Mouse (Mus musculus): ENCODE data around the gene Rtl9.

Gene Rtl9

GRCm38 (mm10) chrX:143099044-143099754, at the start of gene Rtl9:
TSS of gene Rtl9 (plus strand) at chrX:143099594.
- peak; percentile 3 for DNase-seq

GRCm38 (mm10) chrX:143051478-143051877, 47.9 kb upstream of the Rtl9 start:
- peak; percentile 9 for DNase-seq

- no peak for DNase-seq
Measured at GRCm38 (mm10) chrX:143051921-143052320, 47.5 kb upstream of the Rtl9 start.

- DNase-seq, result peak; percentile 66
Measured at GRCm38 (mm10) chrX:143058829-143059228, 40.6 kb upstream of the Rtl9 start.

GRCm38 (mm10) chrX:143062641-143063355, 36.6 kb upstream of the Rtl9 start:
- no peak for DNase-seq

- DNase-seq, result no peak
Measured at GRCm38 (mm10) chrX:143063780-143064179, 35.6 kb upstream of the Rtl9 start.

GRCm38 (mm10) chrX:143064288-143064687, 35.1 kb upstream of the Rtl9 start:
- no peak for DNase-seq

- no peak for DNase-seq
Measured at GRCm38 (mm10) chrX:143066320-143067114, 32.9 kb upstream of the Rtl9 start.

- DNase-seq, result no peak
Measured at GRCm38 (mm10) chrX:143067115-143067514, 32.3 kb upstream of the Rtl9 start.

- DNase-seq, result no peak
Measured at GRCm38 (mm10) chrX:143067576-143067975, 31.8 kb upstream of the Rtl9 start.

GRCm38 (mm10) chrX:143080458-143081336, 18.7 kb upstream of the Rtl9 start:
- DNase-seq, result no peak

GRCm38 (mm10) chrX:143082732-143083131, 16.7 kb upstream of the Rtl9 start:
- DNase-seq, result no peak

- no peak for DNase-seq
Measured at GRCm38 (mm10) chrX:143088225-143088624, 11.2 kb upstream of the Rtl9 start.

- DNase-seq, result no peak
Measured at GRCm38 (mm10) chrX:143090904-143091588, 8.3 kb upstream of the Rtl9 start.

- no peak for DNase-seq
Measured at GRCm38 (mm10) chrX:143097551-143097950, 1.8 kb upstream of the Rtl9 start.

GRCm38 (mm10) chrX:143103146-143103545, 3.8 kb downstream of the Rtl9 start:
- no peak for DNase-seq

- DNase-seq, result no peak
Measured at GRCm38 (mm10) chrX:143105866-143106265, 6.5 kb downstream of the Rtl9 start.

- DNase-seq, result no peak
Measured at GRCm38 (mm10) chrX:143112546-143112945, 13.2 kb downstream of the Rtl9 start.

Measured in thymus, postnatal 25 days (tissue).